Mouse (Mus musculus) neural tube, embryonic 12.5 days (tissue): ENCODE measurements around the gene Rorc. TPM values are rescaled to one million over a fixed set of nuclear protein-coding genes. Genes with fewer than 3 reads are reported as not detected.

Experiments used
- ATAC-seq: fragments of 200-750 bp; cut with Nextera tagmentation; 2 replicates; pipeline ENCODE4 v1.8.0; 2017; ENCODE audit warnings: low read depth, mild to moderate bottlenecking, moderate TSS enrichment, moderate library complexity; ENCODE audit not compliant: low FRiP score
- H3K27ac ChIP-seq: fragments of 300-500 bp; sonication (generic); 2 replicates; pipeline ENCODE4 v1.5.1; 2016
- H3K27me3 ChIP-seq: fragments of 300-500 bp; sonication (generic); replicated peaks from 2 replicates; pipeline ENCODE4 v1.6.1; 2016; ENCODE audit warnings: mild to moderate bottlenecking
- H3K36me3 ChIP-seq: fragments of 300-500 bp; sonication (generic); 2 replicates; pipeline ENCODE4 v1.6.1; 2016; ENCODE audit warnings: mild to moderate bottlenecking
- H3K4me1 ChIP-seq: fragments of 300-500 bp; sonication (generic); 2 replicates; pipeline ENCODE4 v1.6.1; 2016
- H3K4me2 ChIP-seq: fragments of 300-500 bp; sonication (generic); replicated peaks from 2 replicates; pipeline ENCODE4 v1.6.1; 2016; ENCODE audit warnings: mild to moderate bottlenecking
- H3K4me3 ChIP-seq: fragments of 300-500 bp; sonication (generic); 2 replicates; pipeline ENCODE4 v1.5.1; 2016
- H3K9ac ChIP-seq: fragments of 300-500 bp; sonication (generic); 2 replicates; pipeline ENCODE4 v1.6.1; 2016; ENCODE audit warnings: mild to moderate bottlenecking
- H3K9me3 ChIP-seq: fragments of 300-500 bp; sonication (generic); 2 replicates; pipeline ENCODE4 v1.6.1; 2016; ENCODE audit warnings: mild to moderate bottlenecking
- WGBS: fragments of 180-500 bp; shearing (Covaris S2); methylation state at CpG from one replicate; pipeline ENCODE4 v1.1.7; 2016; 5-methylcytosine and 5-hydroxymethylcytosine counted together
- polyA plus RNA-seq: library from polyadenylated mRNA; unstranded; fragments of >200 nt; fragmentation: Nextera tagmentation; extraction: Ambion mirVana; gene quantifications from 2 replicates; pipeline ENCODE4 v1.2.1, GENCODE M21; 2016

Rorc gene
- polyA plus RNA-seq, 1 experiment from 2014 or later, result 0.20 TPM

- Histone ChIP-seq H3K27me3 (no peaks in the 10 kb centered on the region), H3K4me2 (no peak overlapping the region), H3K36me3 (no peaks in the 10 kb centered on the region; the same call in 1 of the 2 replicates), H3K4me1 (no peaks in the 10 kb centered on the region), H3K9me3 (no peaks in the 10 kb centered on the region), H3K4me3 (no peak overlapping the region), H3K9ac (no peak overlapping the region), H3K27ac (no peak overlapping the region)
- ATAC-seq, result no peak
- WGBS, result 84% methylated on average over 9 of the region's 9 CpGs
These were observed 63.8 kb downstream of the Rorc start for GRCm38 (mm10) chr3:94436420-94436819.

GRCm38 (mm10) chr3:94441182-94441581, 68.6 kb downstream of the Rorc start:
- peaks cover 18% of the 10 kb centered on the region for H3K36me3 ChIP-seq
- peaks cover 10% of the 10 kb centered on the region for H3K4me1 ChIP-seq
- no peak overlapping the region for H3K9ac ChIP-seq
- no peak overlapping the region for H3K27ac ChIP-seq
- no peaks in the 10 kb centered on the region for H3K27me3 ChIP-seq
- H3K9me3 ChIP-seq, result no peaks in the 10 kb centered on the region
- H3K4me3 ChIP-seq, result no peak overlapping the region
- 35% methylated on average over 3 of the region's 3 CpGs for WGBS
- H3K4me2 ChIP-seq, result no peak overlapping the region
- ATAC-seq, result no peak

DNA sequence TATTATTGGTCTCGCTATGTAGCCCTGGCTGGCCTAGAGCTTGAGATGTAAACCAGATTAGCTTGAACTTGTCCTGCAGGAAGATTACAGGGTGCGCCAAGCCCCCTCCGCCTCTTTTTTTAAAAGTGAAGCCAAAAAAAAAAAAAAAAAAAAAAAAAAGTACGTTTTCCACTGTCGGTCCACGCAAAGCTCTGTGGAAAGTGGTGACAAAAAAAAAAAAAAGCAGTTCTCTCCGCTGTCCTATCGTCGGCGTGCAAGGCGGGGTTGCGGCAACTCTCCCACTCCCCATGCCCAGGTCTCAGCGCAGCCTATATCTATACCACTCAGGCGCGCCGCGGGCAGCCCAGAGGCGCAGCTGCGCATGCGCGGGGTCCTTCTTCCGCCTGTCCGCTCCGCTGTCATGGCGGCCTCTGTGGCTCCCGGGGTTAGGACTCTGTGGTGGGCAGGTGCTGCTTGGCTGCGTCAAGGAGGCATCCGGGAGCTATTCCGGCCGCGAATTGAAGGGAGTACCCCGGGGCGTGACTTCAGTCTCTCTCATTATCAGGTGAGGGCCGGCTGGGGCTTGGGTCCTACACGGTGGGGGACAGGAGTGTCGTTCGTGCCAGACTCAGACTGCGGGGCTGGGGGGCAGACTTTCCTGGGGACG, 70.5 kb downstream of the Rorc start, which contains the start of gene Mrpl9:
TSS of gene Mrpl9 (plus strand) at position 368 of the 646 bp plus-strand sequence.
- Histone ChIP-seq H3K4me3 (peak within 1 kb of the TSS; percentile 95), H3K4me2 (peak within 1 kb of the TSS; percentile 91), H3K9ac (peak within 1 kb of the TSS; percentile 89), H3K27ac (0 out of 2 replicates have a peak within 1 kb of the TSS, but pooled peaks have one; percentile 46), H3K9me3 (no peaks in the 10 kb centered on the region), H3K36me3 (peaks cover 36% of the 10 kb centered on the region), H3K4me1 (peaks cover 10% of the 10 kb centered on the region), H3K27me3 (no peaks in the 10 kb centered on the region)
- WGBS, result 1% methylated on average over 39 of the region's 39 CpGs
- peak; percentile 97 for ATAC-seq

DNA sequence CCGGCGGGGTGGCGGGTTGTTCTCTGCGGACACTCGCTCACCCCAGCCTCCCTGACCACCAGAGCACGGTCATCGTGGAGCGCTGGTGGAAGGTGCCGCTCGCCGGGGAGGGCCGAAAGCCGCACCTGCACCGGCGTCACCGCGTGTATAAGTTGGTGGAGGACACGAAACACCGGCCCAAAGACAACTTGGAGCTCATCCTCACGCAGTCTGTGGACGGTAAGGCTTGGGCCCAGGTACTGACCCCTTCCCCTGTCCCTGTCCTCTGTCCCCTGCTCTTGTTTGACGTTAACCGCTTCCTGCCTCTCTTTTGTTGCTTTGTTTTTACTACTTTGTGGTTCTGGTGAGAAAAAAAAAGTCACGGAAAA, 71.0 kb downstream of the Rorc start, which contains the start of gene Oaz3:
TSS of gene Oaz3 (minus strand) at position 319 of the 368 bp plus-strand sequence.
- WGBS, result 1% methylated on average over 24 of the region's 24 CpGs
- Histone ChIP-seq H3K4me2 (peak within 1 kb of the TSS; percentile 91), H3K36me3 (peaks cover 40% of the 10 kb centered on the region), H3K27ac (0 out of 2 replicates have a peak within 1 kb of the TSS, but pooled peaks have one; percentile 46), H3K4me3 (peak within 1 kb of the TSS; percentile 95), H3K9me3 (no peaks in the 10 kb centered on the region), H3K4me1 (peaks cover 10% of the 10 kb centered on the region), H3K27me3 (no peaks in the 10 kb centered on the region), H3K9ac (peak within 1 kb of the TSS; percentile 89)
- peak; percentile 63 for ATAC-seq

Other genes starting within 250 kb of the Rorc start
- gene Gm10696, start 194.6 kb upstream of the Rorc start, polyA plus RNA-seq, result not detected in 2 replicates
- not detected in 2 replicates for gene Gm5286, start 176.1 kb upstream of the Rorc start, polyA plus RNA-seq
- not detected in 2 replicates for gene Gm4778, start 108.8 kb upstream of the Rorc start, polyA plus RNA-seq
- gene Them4, start 62.7 kb upstream of the Rorc start, polyA plus RNA-seq, result 19.2 and 20.9 TPM in 2 replicates
- not detected in 2 replicates for gene Them5, start 30.7 kb upstream of the Rorc start, polyA plus RNA-seq
- 2.4 and 3.1 TPM in 2 replicates for gene C2cd4d, start 10.4 kb upstream of the Rorc start, polyA plus RNA-seq
- gene Lingo4, start 25.7 kb downstream of the Rorc start, polyA plus RNA-seq, result 0.29 and 0.51 TPM in 2 replicates
- 47.3 and 55.5 TPM in 2 replicates for gene Tdrkh, start 40.5 kb downstream of the Rorc start, polyA plus RNA-seq
- 65.1 and 67.6 TPM in 2 replicates for gene Mrpl9, start 70.5 kb downstream of the Rorc start, polyA plus RNA-seq
- gene Oaz3, start 71.1 kb downstream of the Rorc start, polyA plus RNA-seq, result 0.81 and 0.96 TPM in 2 replicates
- 204 and 222 TPM in 2 replicates for gene Celf3, start 105.5 kb downstream of the Rorc start, polyA plus RNA-seq
- 11.9 and 12.9 TPM in 2 replicates for gene Riiad1, start 107.5 kb downstream of the Rorc start, polyA plus RNA-seq
- 66.5 and 66.9 TPM in 2 replicates for gene Snx27, start 209.9 kb downstream of the Rorc start, polyA plus RNA-seq